Mouse (Mus musculus) left cerebral cortex, postnatal 10 days (tissue): ENCODE data around the gene Hyal2. TPM values are rescaled to one million over a fixed set of nuclear protein-coding genes. Genes with fewer than 3 reads are reported as not detected.

Experiments used
- DNase-seq, 2 experiments: peaks; one replicate each; pipeline ENCODE4 v3.0.0; 2021 to 2022; ENCODE audit warnings: low spot score in 2 of 2, mixed read lengths in 1 of 2; ENCODE audit errors: extremely low spot score in 1 of 2
- intact Hi-C: fragments of 180-260 bp; cut with DNase I; formaldehyde crosslinking; loops from one replicate; pipeline ENCODE4 v1.15.1; 2025
- total RNA-seq, 2 experiments: library from RNA; stranded (reverse); gene quantifications; 2 replicates each; pipeline ENCODE4 v1.2.3; 2021

Hyal2 gene
- total RNA-seq, 2 experiments from 2014 or later, result 13.2 to 20.1 TPM

DNA sequence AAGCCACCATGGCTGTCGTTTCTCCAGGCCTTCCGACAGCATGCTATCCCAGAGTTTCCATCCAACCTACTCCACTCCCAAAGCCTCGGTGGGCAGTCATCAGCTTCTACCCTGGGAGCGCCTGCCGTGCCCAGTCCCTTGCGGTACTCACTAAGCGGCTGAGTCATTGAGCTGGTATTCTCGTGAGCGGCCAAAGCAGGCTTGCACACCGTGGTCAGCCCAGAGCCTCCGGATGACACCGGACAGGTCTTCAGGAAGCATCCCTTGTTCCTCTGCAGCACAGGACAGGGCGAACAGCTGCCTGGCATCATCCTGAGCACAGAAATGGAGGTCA, 51.8 kb downstream of the Hyal2 start:
- intact Hi-C loops, result no loop called here
- no peak for DNase-seq

DNA sequence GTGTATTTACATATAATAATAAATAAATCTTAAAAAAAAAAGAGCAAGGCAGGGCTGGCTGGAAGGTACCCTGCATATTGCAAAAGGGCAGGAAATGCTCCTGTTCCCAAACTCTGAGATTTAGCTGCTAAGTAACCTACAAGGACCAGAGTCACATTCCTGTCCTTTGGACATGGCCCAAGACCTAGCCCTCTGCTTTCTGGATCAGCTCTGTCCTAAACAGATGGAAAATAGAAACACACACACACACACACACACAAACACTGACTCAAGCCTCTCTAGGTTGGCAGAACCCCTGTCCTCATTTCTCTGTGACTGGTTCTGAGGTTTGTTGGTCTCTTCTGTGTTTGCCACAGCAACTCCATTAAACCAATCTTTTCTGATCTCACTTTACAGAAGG, 53.2 kb downstream of the Hyal2 start:
- no peak for DNase-seq
- intact Hi-C loops, result no loop called here

Other genes starting within 250 kb of the Hyal2 start
- gene Hemk1, start 229.6 kb upstream of the Hyal2 start, total RNA-seq, result 10 to 100 TPM; 14.3 to 16.6 TPM
- gene 6430571L13Rik, start 227.3 kb upstream of the Hyal2 start, total RNA-seq, result 1 to 10 TPM; 4.0 TPM
- 10 to 100 TPM; 33.8 to 37.8 TPM for gene Cacna2d2, start 168.3 kb upstream of the Hyal2 start, total RNA-seq
- 10 to 100 TPM; 31.8 to 35.7 TPM for gene Tmem115, start 34.0 kb upstream of the Hyal2 start, total RNA-seq
- gene Cyb561d2, start 25.8 kb upstream of the Hyal2 start, total RNA-seq, result 10 to 100 TPM; 19.0 to 21.4 TPM
- 10 to 100 TPM; 34.1 to 37.8 TPM for gene Nprl2, start 25.7 kb upstream of the Hyal2 start, total RNA-seq
- 1 to 10 TPM; 1.8 to 2.9 TPM for gene Zmynd10, start 20.6 kb upstream of the Hyal2 start, total RNA-seq
- 10 to 100 TPM; 14.7 to 14.9 TPM for gene Rassf1, start 16.4 kb upstream of the Hyal2 start, total RNA-seq
- gene Tusc2, start 4.7 kb upstream of the Hyal2 start, total RNA-seq, result 10 to 100 TPM; 71.6 to 76.6 TPM
- 1 to 10 TPM; 3.1 to 4.3 TPM for gene Hyal1, start 9.0 kb downstream of the Hyal2 start, total RNA-seq
- 1 to 10 TPM; 9.3 to 9.8 TPM for gene Naa80, start 10.9 kb downstream of the Hyal2 start, total RNA-seq
- 1 to 10 TPM in 1 of 2 experiments, under 1 TPM in 1; 0.99 to 1.4 TPM for gene Hyal3, start 12.9 kb downstream of the Hyal2 start, total RNA-seq
- gene Ifrd2, start 19.7 kb downstream of the Hyal2 start, total RNA-seq, result 10 to 100 TPM; 10.1 to 12.5 TPM
- gene Sema3b, start 41.3 kb downstream of the Hyal2 start, total RNA-seq, result 1 to 10 TPM; 2.7 to 2.9 TPM
- 100 to 1,000 TPM; 229 to 244 TPM for gene Gnai2, start 67.4 kb downstream of the Hyal2 start, total RNA-seq
- 10 to 100 TPM; 84.1 to 90.3 TPM for gene Slc38a3, start 101.6 kb downstream of the Hyal2 start, total RNA-seq
- under 1 TPM; 0.32 to 0.93 TPM for gene Gnat1, start 111.8 kb downstream of the Hyal2 start, total RNA-seq
- gene Sema3f, start 142.5 kb downstream of the Hyal2 start, total RNA-seq, result 10 to 100 TPM; 14.3 to 19.2 TPM
- 100 to 1,000 TPM; 157 TPM for gene Rbm5, start 203.1 kb downstream of the Hyal2 start, total RNA-seq